ENCODE assay signal across 9 mouse cellular contexts in the genomic region with DNA sequence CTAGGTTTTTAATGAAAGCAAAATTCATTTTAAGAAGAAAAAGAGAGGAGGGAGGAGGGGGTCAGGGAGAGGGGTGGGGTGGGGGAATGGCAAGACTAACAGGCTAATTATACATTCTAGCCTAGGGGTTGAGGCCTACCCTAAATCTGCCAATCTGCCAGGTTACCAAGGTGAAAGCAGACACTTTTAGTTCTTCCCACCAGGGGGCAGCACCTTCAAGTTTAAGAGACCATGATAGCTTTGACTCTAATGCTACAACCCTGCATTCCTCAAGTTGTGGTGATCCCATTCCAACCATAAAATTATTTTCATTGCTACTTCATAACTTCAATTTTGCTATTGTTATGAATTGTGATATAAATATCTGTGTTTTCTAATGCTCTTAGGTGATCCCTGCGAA. TPM values are rescaled to one million over a fixed set of nuclear protein-coding genes. Genes with fewer than 3 reads are reported as not detected.
A peak's percentile ranks its signal among the peaks of the same experiment; 100 is the strongest.
DNase-seq lines count a peak whose midpoint lies in the region; ATAC-seq and TF ChIP-seq lines count a peak whose summit lies in the region.
"Had no signal": no experiment of that assay in that cellular context is flagged by ENCODE, and none has a peak within 500 bp of the region (broad histone marks: within the 10 kb centered on the region; RNA-seq: fewer than 3 reads in every experiment).

No protein-coding gene starts in this region.

- H3K36me3 ChIP-seq in kidney, postnatal 0 days (ENCODE audit: insufficient read depth, low read length), result no peaks in the 10 kb centered on the region
- H3K36me3 ChIP-seq in liver, embryonic 11.5 days (ENCODE audit: control insufficient read depth, insufficient read depth, low read length), result no peaks in the 10 kb centered on the region

- peak; percentile 79 for TF ChIP-seq CTCF in kidney, postnatal 0 days (IDR thresholded peaks at IDR 0.05; ENCODE audit: low read depth)

- 68% methylated on average over 1 of the region's 1 CpGs for WGBS in kidney, postnatal 0 days
- 74% methylated on average over 1 of the region's 1 CpGs for WGBS in liver, embryonic 11.5 days

- no peak overlapping the region for H3K4me2 ChIP-seq in kidney, postnatal 0 days (ENCODE audit: low read length)
- no peak overlapping the region for H3K4me2 ChIP-seq in liver, embryonic 11.5 days

- H3K27ac ChIP-seq in kidney, postnatal 0 days, result no peak overlapping the region
- no peak overlapping the region for H3K27ac ChIP-seq in liver, embryonic 11.5 days (ENCODE audit: low read depth, low read length)

- H3K9ac ChIP-seq in kidney, postnatal 0 days (ENCODE audit: low read depth, low read length), result no peak overlapping the region
- H3K9ac ChIP-seq in liver, embryonic 11.5 days (ENCODE audit: low read depth, low read length), result no peak overlapping the region

- peak; percentile 43; the same call in 1 of the 2 replicates for ATAC-seq in kidney, postnatal 0 days (replicated peaks; ENCODE audit: low FRiP score, low read depth)
- no peak for ATAC-seq in liver, embryonic 11.5 days (replicated peaks; ENCODE audit: low FRiP score)

- DNase-seq in 3T3-L1 (ENCODE audit: low read depth, low spot score) (peak; percentile 92), NIH3T3 (ENCODE audit: low read depth) (peak; percentile 89)
- DNase-seq in cerebellum, postnatal 10 days, result peak; percentile 91 to 95
- DNase-seq in gastrocnemius, adult 18-20 months (ENCODE audit: low spot score), result peak; percentile 74
- peak; percentile 90 for DNase-seq in kidney, postnatal 0 days (ENCODE audit: low spot score)
- DNase-seq in liver, embryonic 11.5 days (ENCODE audit: low spot score), result peak; percentile 54
- DNase-seq in retina, adult 2 months (ENCODE audit: low read depth, low spot score), result peak; percentile 53
- peak; percentile 61 to 67 for DNase-seq in thymus, postnatal 36 days

- H3K27me3 ChIP-seq in kidney, postnatal 0 days (ENCODE audit: insufficient read depth, low read length), result no peaks in the 10 kb centered on the region
- 0 out of 2 replicates have a peak, but pooled peaks cover 3% of the 10 kb centered on the region for H3K27me3 ChIP-seq in liver, embryonic 11.5 days (replicated peaks; ENCODE audit: control insufficient read depth, insufficient read depth, low read length)

- H3K4me3 ChIP-seq in kidney, postnatal 0 days (replicated peaks; ENCODE audit: low read depth, low read length), result no peak overlapping the region
- no peak overlapping the region for H3K4me3 ChIP-seq in liver, embryonic 11.5 days (ENCODE audit: low read depth, low read length)

- H3K4me1 ChIP-seq in kidney, postnatal 0 days (replicated peaks; ENCODE audit: insufficient read depth, low read length), result no peaks in the 10 kb centered on the region
- H3K4me1 ChIP-seq in liver, embryonic 11.5 days (replicated peaks; ENCODE audit: control insufficient read depth, insufficient read depth, low read length), result 0 out of 2 replicates have a peak, but pooled peaks cover 3% of the 10 kb centered on the region

- H3K9me3 ChIP-seq in kidney, postnatal 0 days (replicated peaks; ENCODE audit: low read length), result no peaks in the 10 kb centered on the region
- H3K9me3 ChIP-seq in liver, embryonic 11.5 days (ENCODE audit: control insufficient read depth, low read length), result no peaks in the 10 kb centered on the region

RNA-seq across cellular contexts. Expression of a gene that starts 6.5 kb away (rescaled TPM):
- not detected for total RNA-seq in gastrocnemius, adult 18-20 months (2021)
- not detected in 2 replicates for polyA plus RNA-seq in kidney, postnatal 0 days (2015; fragmentation: Nextera tagmentation; extraction: Ambion mirVana)
- polyA plus RNA-seq in liver, embryonic 11.5 days (2014; fragmentation: Nextera tagmentation; extraction: Ambion mirVana), result not detected in 2 replicates
- polyA plus RNA-seq: heart, embryonic 16.5 days had no signal

RNA-seq across cellular contexts. Expression of a gene that starts 44.7 kb away (rescaled TPM):
- total RNA-seq in gastrocnemius, adult 18-20 months (2021), result 1 to 10 TPM; 1.7 to 2.6 TPM
- polyA plus RNA-seq in kidney, postnatal 0 days (2015; fragmentation: Nextera tagmentation; extraction: Ambion mirVana), result 11.4 and 12.6 TPM in 2 replicates
- 14.2 and 15.9 TPM in 2 replicates for polyA plus RNA-seq in liver, embryonic 11.5 days (2014; fragmentation: Nextera tagmentation; extraction: Ambion mirVana)
